Mouse (Mus musculus): Measurements from ENCODE around the gene Vmn1r30.

The Vmn1r30 gene

DNA sequence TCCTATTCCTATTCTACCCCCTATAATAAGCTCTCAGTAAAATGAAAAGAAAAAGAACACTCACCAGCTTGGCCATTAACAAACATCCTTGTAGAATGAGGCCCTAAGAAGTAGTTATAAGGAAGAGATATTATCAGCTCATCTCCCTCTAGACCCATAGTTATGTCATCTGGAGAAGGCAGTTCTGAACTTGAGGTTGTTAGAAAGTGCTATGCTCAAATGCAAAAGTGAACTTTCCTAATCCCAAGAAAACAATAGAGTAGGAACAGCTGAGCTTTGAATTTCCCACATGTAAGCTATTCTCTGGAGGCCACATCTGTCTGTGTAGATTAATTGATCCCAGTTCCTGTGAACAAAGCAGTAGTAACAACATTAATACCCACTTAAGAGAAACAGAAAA lies at the start of gene Vmn1r30:
Gene Vmn1r30, minus strand, starts transcription at position 101 of the 400 bp plus-strand sequence.
- DNase-seq (ENCODE audit: low read depth, low spot score), result no peak

- no peak for DNase-seq (ENCODE audit: low read depth, low spot score)
Observed at GRCm38 (mm10) chr6:58475230-58475629, 32.0 kb upstream of the Vmn1r30 start, which contains the start of gene Vmn1r31. Gene Vmn1r31, minus strand, starts transcription at chr6:58475330.

Data from ES-CJ7 (cell line).